Mouse (Mus musculus) stomach, postnatal 0 days (tissue): ENCODE data around the gene Olfr193.

ENCODE experiments used
- CTCF ChIP-seq: IDR thresholded peaks from 2 replicates; pipeline ENCODE4 v1.5.1; 2016; ENCODE audit warnings: antibody characterized with exemption, low read depth, mild to moderate bottlenecking, moderate library complexity
- EP300 ChIP-seq: optimal IDR thresholded peaks from 2 replicates; pipeline ENCODE3; 2016; ENCODE audit warnings: antibody characterized with exemption

DNA sequence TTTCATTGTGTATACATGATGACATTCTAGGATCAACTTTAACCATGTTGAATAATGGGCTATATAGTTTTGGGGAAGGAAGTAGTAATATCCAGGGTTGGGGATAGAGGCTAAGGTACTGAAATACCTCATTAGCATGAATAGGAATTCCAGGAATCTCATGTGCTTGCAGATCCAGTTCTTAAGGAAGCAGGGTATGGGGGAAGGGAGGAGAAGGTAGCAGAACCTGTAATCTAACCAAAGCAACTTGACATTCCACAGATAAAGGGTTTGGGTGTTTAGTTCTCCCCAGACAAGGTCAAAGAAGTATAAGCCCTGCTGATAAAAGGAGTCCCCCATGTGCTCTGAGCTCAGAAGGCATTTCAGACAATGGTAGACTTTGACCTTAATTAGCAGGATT, 29.4 kb upstream of the Olfr193 start:
- no peak for TF ChIP-seq CTCF
- TF ChIP-seq EP300: no peak
